Mouse (Mus musculus) myocyte (in vitro differentiated cells): ENCODE data around the gene Tmem132d.

Experiments
- CEBPB ChIP-seq: IDR thresholded peaks from 2 replicates; pipeline ENCODE4 v1.6.1; 2011; ENCODE audit warnings: mild to moderate bottlenecking, moderate library complexity; ENCODE audit not compliant: poor library complexity, insufficient read depth, severe bottlenecking
- E2F4 ChIP-seq: IDR thresholded peaks from one replicate; pipeline ENCODE4 v1.6.1; 2011; ENCODE audit warnings: mild to moderate bottlenecking, control low read depth, moderate library complexity; ENCODE audit not compliant: insufficient read depth
- MAX ChIP-seq: IDR thresholded peaks from one replicate; pipeline ENCODE4 v1.6.1; 2011; ENCODE audit warnings: low read depth, mild to moderate bottlenecking, control low read depth
- MYOD1 ChIP-seq, 3 experiments: IDR thresholded peaks; one replicate each; pipeline ENCODE4 v1.6.1; 2011; ENCODE audit warnings: control low read depth in 2 of 3, low read depth in 2 of 3, mild to moderate bottlenecking in 2 of 3, moderate library complexity in 1 of 3; ENCODE audit not compliant: insufficient read length in 2 of 3, control insufficient read depth in 1 of 3
- MYOG ChIP-seq, 3 experiments: IDR thresholded peaks; one replicate each; pipeline ENCODE4 v1.6.1; 2011; ENCODE audit warnings: control low read depth in 2 of 3, low read depth in 2 of 3, mild to moderate bottlenecking in 2 of 3; ENCODE audit not compliant: insufficient read length in 2 of 3, control insufficient read depth in 1 of 3, insufficient read depth in 1 of 3
- POLR2A ChIP-seq: IDR thresholded peaks from one replicate; pipeline ENCODE4 v1.6.1; 2011; ENCODE audit warnings: low read depth, mild to moderate bottlenecking, control low read depth, moderate library complexity; ENCODE audit not compliant: insufficient read length
- POLR2AphosphoS2 ChIP-seq: IDR thresholded peaks from one replicate; pipeline ENCODE4 v1.6.1; 2011; ENCODE audit warnings: low read depth, control low read depth; ENCODE audit not compliant: insufficient read length
- REST ChIP-seq: IDR thresholded peaks from one replicate; pipeline ENCODE4 v1.6.1; 2011; ENCODE audit warnings: mild to moderate bottlenecking, control low read depth, moderate library complexity; ENCODE audit not compliant: insufficient read depth, insufficient read length
- TCF12 ChIP-seq: IDR thresholded peaks from one replicate; pipeline ENCODE4 v1.6.1; 2011; ENCODE audit warnings: mild to moderate bottlenecking, control low read depth; ENCODE audit not compliant: poor library complexity, insufficient read depth, severe bottlenecking
- TCF3 ChIP-seq: IDR thresholded peaks from one replicate; pipeline ENCODE4 v1.6.1; 2011; ENCODE audit warnings: low read depth, control low read depth; ENCODE audit not compliant: insufficient read length
- USF1 ChIP-seq: IDR thresholded peaks from one replicate; pipeline ENCODE4 v1.6.1; 2011; ENCODE audit warnings: low read depth, mild to moderate bottlenecking, control low read depth, moderate library complexity

DNA sequence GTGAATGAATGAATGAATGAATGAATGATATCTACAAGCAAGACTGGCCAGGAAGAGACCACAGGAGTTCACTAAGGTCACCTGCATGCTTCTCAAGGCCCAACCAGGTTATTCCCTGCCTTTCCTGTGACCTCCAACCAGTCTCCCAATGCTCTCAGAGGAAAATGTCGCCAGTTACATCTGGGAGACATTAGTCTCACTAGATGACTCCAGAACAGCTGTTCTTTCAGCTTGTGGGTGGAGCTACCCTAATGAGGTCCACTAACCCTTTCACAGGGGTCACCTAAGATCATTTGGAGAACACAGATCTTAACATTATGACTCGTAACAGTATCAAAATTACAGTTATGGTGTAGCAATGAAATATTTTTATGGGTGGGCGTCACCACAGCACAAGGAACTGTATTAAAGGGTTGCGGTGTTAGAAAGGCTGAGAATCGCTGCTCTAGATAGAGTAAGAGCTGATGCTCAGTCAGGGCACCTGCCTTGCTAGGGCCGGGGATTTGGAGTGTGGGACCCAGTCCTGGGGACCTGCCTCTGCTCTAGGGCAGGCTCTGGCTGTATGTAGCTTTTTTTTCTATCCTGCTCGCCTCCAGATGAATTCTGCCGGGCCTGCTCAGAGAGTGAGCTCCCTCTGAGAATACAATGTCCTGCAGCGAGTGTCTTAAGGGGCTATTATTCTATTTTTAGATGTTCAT lies 196.1 kb downstream of the Tmem132d start:
- TF ChIP-seq MAX (no peak), TCF12 (no peak), USF1 (no peak), POLR2A (no peak), POLR2AphosphoS2 (no peak), E2F4 (no peak), TCF3 (no peak), CEBPB (no peak), MYOD1 (IDR thresholded peaks at IDR 0.05; ENCODE audit: control insufficient read depth in 1 of 3, insufficient read length in 2 of 3, low read depth in 2 of 3) (no peak), REST (no peak), MYOG (IDR thresholded peaks at IDR 0.05; ENCODE audit: control insufficient read depth in 1 of 3, insufficient read depth in 1 of 3, insufficient read length in 2 of 3, low read depth in 2 of 3) (no peak)
